Mouse (Mus musculus) forebrain, embryonic 10.5 days (tissue): Measurements from ENCODE around the gene Slc22a14. TPM values are rescaled to one million over a fixed set of nuclear protein-coding genes. Genes with fewer than 3 reads are reported as not detected.
A peak's percentile ranks its signal among the peaks of the same experiment; 100 is the strongest.

ENCODE experiments used
- DNase-seq: peaks from one replicate; pipeline ENCODE4 v3.0.0-alpha.2; 2017; ENCODE audit warnings: low spot score; ENCODE audit errors: extremely low spot score
- H3K27ac ChIP-seq: fragments of 300-500 bp; sonication (generic); 2 replicates; pipeline ENCODE4 v1.5.1; 2016; ENCODE audit warnings: mild to moderate bottlenecking
- H3K27me3 ChIP-seq: fragments of 300-500 bp; sonication (generic); 2 replicates; pipeline ENCODE4 v1.6.1; 2016; ENCODE audit warnings: mild to moderate bottlenecking; ENCODE audit not compliant: poor library complexity, severe bottlenecking
- H3K36me3 ChIP-seq: fragments of 300-500 bp; sonication (generic); replicated peaks from 2 replicates; pipeline ENCODE4 v1.6.1; 2016; ENCODE audit warnings: mild to moderate bottlenecking, moderate library complexity
- H3K4me1 ChIP-seq: fragments of 300-500 bp; sonication (generic); 2 replicates; pipeline ENCODE4 v1.6.1; 2016
- H3K4me3 ChIP-seq: fragments of 300-500 bp; sonication (generic); 2 replicates; pipeline ENCODE4 v1.5.1; 2016; ENCODE audit warnings: mild to moderate bottlenecking, moderate library complexity
- H3K9me3 ChIP-seq: fragments of 300-500 bp; sonication (generic); 2 replicates; pipeline ENCODE4 v1.6.1; 2016; ENCODE audit warnings: mild to moderate bottlenecking, moderate library complexity
- WGBS: fragments of 180-500 bp; shearing (Covaris S2); methylation state at CpG from one replicate; pipeline ENCODE4 v1.1.7; 2016; 5-methylcytosine and 5-hydroxymethylcytosine counted together
- polyA plus RNA-seq: library from polyadenylated mRNA; unstranded; fragments of >200 nt; fragmentation: Nextera tagmentation; extraction: Ambion mirVana; gene quantifications from 2 replicates; pipeline ENCODE4 v1.2.1, GENCODE M21; 2016

Gene Slc22a14
- polyA plus RNA-seq = not detected in 2 replicates

- Histone ChIP-seq H3K9me3 (no peaks in the 10 kb centered on the region), H3K4me3 (no peak within 1 kb of the TSS), H3K27me3 (no peaks in the 10 kb centered on the region), H3K27ac (no peak within 1 kb of the TSS), H3K36me3 (peaks cover 72% of the 10 kb centered on the region), H3K4me1 (no peaks in the 10 kb centered on the region; the same call in 1 of the 2 replicates)
- DNase-seq = no peak
- WGBS = 81% methylated on average over 7 of the region's 7 CpGs
Measured at GRCm38 (mm10) chr9:119365284-119365683, at the start of gene Slc22a14. Gene Slc22a14 (minus strand): TSS chr9:119365553.

DNA sequence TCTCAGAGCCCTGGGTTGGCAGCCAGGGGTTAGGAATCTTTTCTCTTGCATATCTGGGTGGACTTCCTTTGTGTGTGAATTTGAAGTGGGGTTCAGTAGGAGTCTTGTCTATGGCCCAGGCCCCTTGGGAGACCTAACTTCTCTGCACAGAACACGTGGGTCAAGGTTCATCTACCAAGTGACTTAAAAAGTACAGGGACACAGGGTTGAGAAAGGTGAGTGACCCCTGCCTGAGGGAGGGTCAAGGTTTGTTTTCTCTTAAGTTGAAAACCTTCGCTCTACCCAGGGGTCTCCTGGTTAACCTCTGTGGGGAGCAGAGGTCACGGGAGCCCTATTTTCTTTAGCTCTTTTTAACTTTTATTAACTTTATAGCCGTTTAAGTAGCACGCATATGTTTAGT lies 44.5 kb upstream of the Slc22a14 start:
- 67% methylated on average over 5 of the region's 5 CpGs for WGBS
- Histone ChIP-seq H3K27ac (no peak overlapping the region), H3K4me3 (no peak overlapping the region), H3K27me3 (no peaks in the 10 kb centered on the region), H3K36me3 (peaks cover 95% of the 10 kb centered on the region), H3K9me3 (peaks cover 44% of the 10 kb centered on the region), H3K4me1 (peaks cover 36% of the 10 kb centered on the region)
- DNase-seq = no peak

- DNase-seq = no peak
- Histone ChIP-seq H3K4me3 (no peak overlapping the region), H3K27me3 (no peaks in the 10 kb centered on the region), H3K4me1 (peaks cover 44% of the 10 kb centered on the region), H3K9me3 (peaks cover 44% of the 10 kb centered on the region), H3K27ac (no peak overlapping the region), H3K36me3 (peaks cover 95% of the 10 kb centered on the region)
- WGBS = 89% methylated on average over 11 of the region's 11 CpGs
Measured at GRCm38 (mm10) chr9:119408898-119409664, 43.7 kb upstream of the Slc22a14 start.

- no peak for DNase-seq
- peaks cover 52% of the 10 kb centered on the region for H3K4me1 ChIP-seq
- peaks cover 37% of the 10 kb centered on the region for H3K9me3 ChIP-seq
- H3K27ac ChIP-seq = peak overlapping the region; percentile 11; the same call in 1 of the 2 replicates
- WGBS = 88% methylated on average over 15 of the region's 15 CpGs
- peaks cover 84% of the 10 kb centered on the region for H3K36me3 ChIP-seq
- no peak overlapping the region for H3K4me3 ChIP-seq
- H3K27me3 ChIP-seq = no peaks in the 10 kb centered on the region
Measured at GRCm38 (mm10) chr9:119407884-119408283, 42.5 kb upstream of the Slc22a14 start.

- peaks cover 52% of the 10 kb centered on the region for H3K4me1 ChIP-seq
Measured at GRCm38 (mm10) chr9:119404090-119404489, 38.7 kb upstream of the Slc22a14 start.

DNA sequence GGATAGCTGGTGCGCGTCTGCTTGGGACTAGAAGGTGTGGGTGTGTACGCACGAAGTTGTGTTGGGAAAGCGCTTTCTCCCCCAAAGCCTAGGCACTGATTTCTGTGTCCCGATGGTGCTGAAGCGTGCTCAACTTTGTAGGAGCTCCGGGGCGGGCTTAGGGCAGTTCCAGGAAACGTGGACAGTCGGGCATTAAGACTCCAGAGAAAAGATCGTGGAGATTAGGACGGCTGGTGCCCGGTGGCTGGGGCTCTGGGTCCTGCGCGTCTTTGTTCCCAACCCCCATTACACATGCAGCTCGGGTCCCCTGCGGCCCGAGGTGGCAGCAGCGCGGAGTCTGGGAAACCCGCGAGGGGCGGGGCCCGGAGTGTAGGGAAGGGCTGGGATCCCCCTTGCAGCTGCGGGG lies 37.9 kb upstream of the Slc22a14 start:
- H3K9me3 ChIP-seq = peaks cover 6% of the 10 kb centered on the region; the same call in 1 of the 2 replicates
- WGBS = under 1% methylated on average over 26 of the region's 26 CpGs
- peak; percentile 79 for DNase-seq
- peaks cover 37% of the 10 kb centered on the region for H3K36me3 ChIP-seq
- H3K4me3 ChIP-seq = peak overlapping the region; percentile 69
- H3K27me3 ChIP-seq = no peaks in the 10 kb centered on the region
- H3K4me1 ChIP-seq = peaks cover 46% of the 10 kb centered on the region
- H3K27ac ChIP-seq = peak overlapping the region; percentile 100

More at GRCm38 (mm10) chr9:119404090-119404489, 38.7 kb upstream of the Slc22a14 start:
- WGBS = 80% methylated on average over 5 of the region's 5 CpGs
- Histone ChIP-seq H3K4me3 (peak overlapping the region; percentile 69), H3K27ac (peak overlapping the region; percentile 100; the same call in 1 of the 2 replicates), H3K27me3 (no peaks in the 10 kb centered on the region), H3K36me3 (peaks cover 46% of the 10 kb centered on the region), H3K9me3 (peaks cover 10% of the 10 kb centered on the region; the same call in 1 of the 2 replicates)
- DNase-seq = no peak

DNA sequence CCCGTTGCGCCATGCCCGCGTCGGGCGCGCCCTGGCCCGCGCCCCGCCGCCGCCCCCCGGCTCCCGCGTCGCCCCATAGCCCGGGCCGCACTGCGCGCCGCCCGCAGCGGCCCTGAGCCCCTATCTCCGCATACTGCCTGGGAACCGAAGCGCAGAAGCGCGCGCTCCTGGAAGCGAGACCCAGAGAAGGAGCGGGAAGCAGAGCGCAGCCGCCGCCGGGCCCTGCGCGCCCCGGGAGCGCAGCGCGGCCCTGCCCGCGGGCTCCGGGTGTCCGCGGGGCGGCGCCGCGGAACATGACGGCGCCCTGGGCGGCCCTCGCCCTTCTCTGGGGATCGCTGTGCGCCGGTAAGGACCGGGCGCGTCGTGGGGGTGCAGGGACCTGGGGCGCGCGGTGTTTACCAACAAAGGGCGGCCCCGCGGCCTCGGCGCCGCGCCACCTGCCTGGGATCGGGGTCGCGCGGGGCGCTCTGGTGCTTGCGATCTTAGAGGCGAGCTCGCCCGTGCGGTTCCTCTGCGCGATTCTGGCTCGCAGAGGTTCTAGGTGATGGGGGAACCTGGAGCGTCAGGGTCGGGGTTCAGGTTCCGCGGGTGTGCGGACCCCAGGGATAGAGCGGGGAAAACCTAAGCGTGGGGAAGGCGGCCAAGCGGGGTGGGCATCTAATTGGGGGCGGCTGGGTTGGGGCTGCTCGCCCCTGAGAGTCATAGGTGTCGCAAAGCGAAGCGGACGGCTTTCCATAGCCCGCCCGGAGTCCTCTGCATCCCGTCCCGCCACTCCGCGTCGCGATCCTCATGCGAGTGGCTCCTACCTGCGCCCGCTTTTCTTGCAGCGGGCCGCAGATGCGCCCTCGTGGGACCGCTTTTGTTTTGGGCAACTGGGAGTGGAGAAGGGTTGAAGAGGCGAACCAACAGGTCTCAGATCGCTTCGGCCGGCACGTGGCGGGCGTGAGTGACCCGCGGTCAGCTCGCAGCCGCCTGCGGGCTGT lies 37.2 kb upstream of the Slc22a14 start:
- DNase-seq = peak; percentile 69
- Histone ChIP-seq H3K4me3 (peak overlapping the region; percentile 69), H3K36me3 (peaks cover 30% of the 10 kb centered on the region), H3K27ac (peak overlapping the region; percentile 100), H3K27me3 (no peaks in the 10 kb centered on the region), H3K9me3 (no peaks in the 10 kb centered on the region; the same call in 1 of the 2 replicates), H3K4me1 (peaks cover 41% of the 10 kb centered on the region)
- under 1% methylated on average over 125 of the region's 127 CpGs for WGBS

GRCm38 (mm10) chr9:119401801-119402214 lies 36.5 kb upstream of the Slc22a14 start, which contains the start of gene Acvr2b:
Gene Acvr2b (plus strand): TSS chr9:119402118.
- no peaks in the 10 kb centered on the region for H3K27me3 ChIP-seq
- WGBS = under 1% methylated on average over 32 of the region's 32 CpGs
- H3K4me1 ChIP-seq = peaks cover 41% of the 10 kb centered on the region
- H3K9me3 ChIP-seq = no peaks in the 10 kb centered on the region; the same call in 1 of the 2 replicates
- peaks cover 23% of the 10 kb centered on the region for H3K36me3 ChIP-seq
- H3K27ac ChIP-seq = peak within 1 kb of the TSS; percentile 100
- peak; percentile 96 for DNase-seq
- peak within 1 kb of the TSS; percentile 69 for H3K4me3 ChIP-seq

GRCm38 (mm10) chr9:119401351-119401750 lies 36.0 kb upstream of the Slc22a14 start:
- Histone ChIP-seq H3K27ac (peak overlapping the region; percentile 100), H3K4me1 (peaks cover 40% of the 10 kb centered on the region), H3K36me3 (peaks cover 18% of the 10 kb centered on the region), H3K27me3 (no peaks in the 10 kb centered on the region), H3K9me3 (no peaks in the 10 kb centered on the region), H3K4me3 (peak overlapping the region; percentile 69)
- 11% methylated on average over 7 of the region's 7 CpGs for WGBS
- DNase-seq = no peak

DNA sequence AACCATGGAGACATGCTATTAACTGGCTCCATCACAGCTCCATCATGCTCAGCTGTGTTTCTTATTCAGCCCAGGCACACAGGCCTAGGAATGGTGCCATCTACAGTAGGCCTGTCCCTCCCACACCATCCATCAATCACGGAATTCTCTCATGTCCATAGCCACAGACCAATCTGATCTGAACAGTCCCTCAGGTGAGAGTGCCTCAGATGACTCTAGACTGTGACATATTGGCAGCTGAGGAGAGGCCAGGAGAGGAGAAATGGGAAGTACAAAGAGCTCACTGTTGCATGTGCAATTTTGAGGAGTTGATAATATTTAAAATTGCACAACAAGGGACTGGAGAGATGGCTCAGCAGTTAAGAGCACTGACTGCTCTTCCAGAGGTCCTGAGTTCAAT lies 29.5 kb upstream of the Slc22a14 start:
- 86% methylated on average over 1 of the region's 1 CpGs for WGBS
- peaks cover 24% of the 10 kb centered on the region for H3K36me3 ChIP-seq
- H3K27me3 ChIP-seq = no peaks in the 10 kb centered on the region
- H3K9me3 ChIP-seq = no peaks in the 10 kb centered on the region
- H3K4me3 ChIP-seq = no peak overlapping the region
- no peaks in the 10 kb centered on the region for H3K4me1 ChIP-seq
- H3K27ac ChIP-seq = no peak overlapping the region
- DNase-seq = no peak

DNA sequence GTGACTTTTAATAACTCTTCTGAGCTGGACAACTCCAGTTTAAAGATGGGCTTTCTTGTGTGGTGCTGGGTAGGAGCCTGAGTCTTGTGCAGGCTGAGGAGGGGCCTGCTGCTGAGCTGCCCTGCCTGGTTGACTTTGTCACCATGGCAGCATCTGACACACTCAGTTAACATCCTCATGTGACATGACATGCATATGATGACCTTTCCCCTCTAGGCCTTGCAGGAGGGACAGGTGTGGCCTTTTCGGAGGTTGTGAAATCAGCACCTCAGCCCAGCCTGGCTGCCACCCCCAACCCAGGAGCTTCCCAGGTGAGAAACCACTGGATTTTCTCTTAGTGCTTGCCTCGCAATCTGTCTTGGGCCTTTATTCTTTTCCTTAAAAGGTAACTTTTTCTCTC lies 24.9 kb upstream of the Slc22a14 start:
- no peaks in the 10 kb centered on the region for H3K27me3 ChIP-seq
- WGBS = 88% methylated on average over 2 of the region's 2 CpGs
- DNase-seq = no peak
- H3K4me3 ChIP-seq = no peak overlapping the region
- peaks cover 54% of the 10 kb centered on the region for H3K36me3 ChIP-seq
- peaks cover under 1% of the 10 kb centered on the region; the same call in 1 of the 2 replicates for H3K9me3 ChIP-seq
- no peak overlapping the region for H3K27ac ChIP-seq
- H3K4me1 ChIP-seq = no peaks in the 10 kb centered on the region

GRCm38 (mm10) chr9:119388956-119389355 lies 23.6 kb upstream of the Slc22a14 start:
- DNase-seq = no peak
- WGBS = 64% methylated on average over 5 of the region's 5 CpGs

More at GRCm38 (mm10) chr9:119388956-119389355, 23.6 kb upstream of the Slc22a14 start:
- H3K36me3 ChIP-seq = peaks cover 63% of the 10 kb centered on the region
- peaks cover 7% of the 10 kb centered on the region; the same call in 1 of the 2 replicates for H3K9me3 ChIP-seq
- H3K4me1 ChIP-seq = no peaks in the 10 kb centered on the region
- H3K4me3 ChIP-seq = no peak overlapping the region
- H3K27me3 ChIP-seq = no peaks in the 10 kb centered on the region
- H3K27ac ChIP-seq = no peak overlapping the region
